Mouse (Mus musculus): ENCODE measurements around the gene Rhbdl1. TPM values are rescaled to one million over a fixed set of nuclear protein-coding genes. Genes with fewer than 3 reads are reported as not detected.
A peak's percentile ranks its signal among the peaks of the same experiment; 100 is the strongest.

The Rhbdl1 gene
- polyA plus RNA-seq, 1 experiment from 2014 or later, result 67.6 TPM

- Histone ChIP-seq H3K9ac (replicated peaks; ENCODE audit: low read depth, low read length) (peak overlapping the region; percentile 61; the same call in 1 of the 2 replicates), H3K4me1 (ENCODE audit: control insufficient read depth, insufficient read depth, low read length) (peaks cover 6% of the 10 kb centered on the region), H3K4me2 (ENCODE audit: low read depth, low read length) (peak overlapping the region; percentile 74), H3K9me3 (ENCODE audit: control insufficient read depth, low read length) (no peaks in the 10 kb centered on the region), H3K36me3 (ENCODE audit: control insufficient read depth, insufficient read depth, low read length) (no peaks in the 10 kb centered on the region), H3K27me3 (ENCODE audit: control insufficient read depth, insufficient read depth, low read length) (no peaks in the 10 kb centered on the region), H3K27ac (ENCODE audit: low read depth, low read length) (no peak overlapping the region), H3K4me3 (ENCODE audit: low read depth, low read length) (peak overlapping the region; percentile 68)
- 13% methylated on average over 7 of the region's 7 CpGs for WGBS
- ATAC-seq (ENCODE audit: low read depth), result no peak
Observed at GRCm38 (mm10) chr17:25867509-25867835, 30.4 kb upstream of the Rhbdl1 start.

- WGBS, result 94% methylated on average over 3 of the region's 3 CpGs
- no peaks in the 10 kb centered on the region for H3K27me3 ChIP-seq (ENCODE audit: control insufficient read depth, insufficient read depth, low read length)
- H3K4me3 ChIP-seq (ENCODE audit: low read depth, low read length), result no peak overlapping the region
- H3K4me2 ChIP-seq (ENCODE audit: low read depth, low read length), result no peak overlapping the region
- no peak overlapping the region for H3K27ac ChIP-seq (ENCODE audit: low read depth, low read length)
- no peaks in the 10 kb centered on the region for H3K9me3 ChIP-seq (ENCODE audit: control insufficient read depth, low read length)
- no peak overlapping the region for H3K9ac ChIP-seq (replicated peaks; ENCODE audit: low read depth, low read length)
- H3K36me3 ChIP-seq (ENCODE audit: control insufficient read depth, insufficient read depth, low read length), result no peaks in the 10 kb centered on the region
- H3K4me1 ChIP-seq (ENCODE audit: control insufficient read depth, insufficient read depth, low read length), result peaks cover 6% of the 10 kb centered on the region
- no peak for ATAC-seq (ENCODE audit: low read depth)
Observed at GRCm38 (mm10) chr17:25866172-25866571, 29.1 kb upstream of the Rhbdl1 start.

GRCm38 (mm10) chr17:25865288-25865687 is 28.2 kb upstream of the Rhbdl1 start:
- Histone ChIP-seq H3K4me3 (ENCODE audit: low read depth, low read length) (no peak overlapping the region), H3K4me1 (ENCODE audit: control insufficient read depth, insufficient read depth, low read length) (peaks cover 13% of the 10 kb centered on the region), H3K9me3 (ENCODE audit: control insufficient read depth, low read length) (no peaks in the 10 kb centered on the region), H3K9ac (replicated peaks; ENCODE audit: low read depth, low read length) (no peak overlapping the region), H3K36me3 (ENCODE audit: control insufficient read depth, insufficient read depth, low read length) (no peaks in the 10 kb centered on the region), H3K4me2 (ENCODE audit: low read depth, low read length) (no peak overlapping the region), H3K27me3 (ENCODE audit: control insufficient read depth, insufficient read depth, low read length) (no peaks in the 10 kb centered on the region), H3K27ac (ENCODE audit: low read depth, low read length) (no peak overlapping the region)
- 91% methylated on average over 11 of the region's 11 CpGs for WGBS
- no peak for ATAC-seq (ENCODE audit: low read depth)

GRCm38 (mm10) chr17:25864311-25864710 is 27.2 kb upstream of the Rhbdl1 start:
- Histone ChIP-seq H3K4me2 (ENCODE audit: low read depth, low read length) (no peak overlapping the region), H3K9ac (replicated peaks; ENCODE audit: low read depth, low read length) (no peak overlapping the region), H3K36me3 (ENCODE audit: control insufficient read depth, insufficient read depth, low read length) (no peaks in the 10 kb centered on the region), H3K9me3 (ENCODE audit: control insufficient read depth, low read length) (no peaks in the 10 kb centered on the region), H3K27ac (ENCODE audit: low read depth, low read length) (no peak overlapping the region), H3K27me3 (ENCODE audit: control insufficient read depth, insufficient read depth, low read length) (no peaks in the 10 kb centered on the region), H3K4me1 (ENCODE audit: control insufficient read depth, insufficient read depth, low read length) (peaks cover 14% of the 10 kb centered on the region), H3K4me3 (ENCODE audit: low read depth, low read length) (no peak overlapping the region)
- no peak for ATAC-seq (ENCODE audit: low read depth)
- 95% methylated on average over 14 of the region's 14 CpGs for WGBS

GRCm38 (mm10) chr17:25863681-25864080 is 26.6 kb upstream of the Rhbdl1 start:
- no peaks in the 10 kb centered on the region for H3K9me3 ChIP-seq (ENCODE audit: control insufficient read depth, low read length)
- no peak overlapping the region for H3K4me2 ChIP-seq (ENCODE audit: low read depth, low read length)
- no peak overlapping the region for H3K27ac ChIP-seq (ENCODE audit: low read depth, low read length)
- peaks cover 14% of the 10 kb centered on the region for H3K4me1 ChIP-seq (ENCODE audit: control insufficient read depth, insufficient read depth, low read length)
- H3K4me3 ChIP-seq (ENCODE audit: low read depth, low read length), result no peak overlapping the region
- WGBS, result 89% methylated on average over 6 of the region's 6 CpGs
- H3K9ac ChIP-seq (replicated peaks; ENCODE audit: low read depth, low read length), result no peak overlapping the region
- no peaks in the 10 kb centered on the region for H3K36me3 ChIP-seq (ENCODE audit: control insufficient read depth, insufficient read depth, low read length)
- H3K27me3 ChIP-seq (ENCODE audit: control insufficient read depth, insufficient read depth, low read length), result no peaks in the 10 kb centered on the region
- ATAC-seq (ENCODE audit: low read depth), result no peak

- no peaks in the 10 kb centered on the region for H3K36me3 ChIP-seq (ENCODE audit: control insufficient read depth, insufficient read depth, low read length)
- 0 out of 2 replicates have a peak, but pooled peaks have one; percentile 22 for ATAC-seq (ENCODE audit: low read depth)
- peak overlapping the region; percentile 79 for H3K9ac ChIP-seq (replicated peaks; ENCODE audit: low read depth, low read length)
- 14% methylated on average over 6 of the region's 6 CpGs for WGBS
- no peaks in the 10 kb centered on the region for H3K9me3 ChIP-seq (ENCODE audit: control insufficient read depth, low read length)
- peak overlapping the region; percentile 89 for H3K4me2 ChIP-seq (ENCODE audit: low read depth, low read length)
- peak overlapping the region; percentile 74 for H3K27ac ChIP-seq (ENCODE audit: low read depth, low read length)
- peaks cover 8% of the 10 kb centered on the region for H3K4me1 ChIP-seq (ENCODE audit: control insufficient read depth, insufficient read depth, low read length)
- H3K4me3 ChIP-seq (ENCODE audit: low read depth, low read length), result peak overlapping the region; percentile 60
- H3K27me3 ChIP-seq (ENCODE audit: control insufficient read depth, insufficient read depth, low read length), result no peaks in the 10 kb centered on the region
Observed at GRCm38 (mm10) chr17:25861704-25862612, 24.9 kb upstream of the Rhbdl1 start.

GRCm38 (mm10) chr17:25860832-25861703 is 24.0 kb upstream of the Rhbdl1 start, which contains the start of gene Wdr90:
Gene Wdr90, minus strand, starts transcription at chr17:25861501.
- ATAC-seq (ENCODE audit: low read depth), result peak; percentile 94
- Histone ChIP-seq H3K4me3 (ENCODE audit: low read depth, low read length) (peak within 1 kb of the TSS; percentile 60), H3K36me3 (ENCODE audit: control insufficient read depth, insufficient read depth, low read length) (no peaks in the 10 kb centered on the region), H3K9ac (replicated peaks; ENCODE audit: low read depth, low read length) (peak within 1 kb of the TSS; percentile 79), H3K4me1 (ENCODE audit: control insufficient read depth, insufficient read depth, low read length) (peaks cover 8% of the 10 kb centered on the region), H3K27me3 (ENCODE audit: control insufficient read depth, insufficient read depth, low read length) (no peaks in the 10 kb centered on the region), H3K9me3 (ENCODE audit: control insufficient read depth, low read length) (no peaks in the 10 kb centered on the region), H3K4me2 (ENCODE audit: low read depth, low read length) (peak within 1 kb of the TSS; percentile 89), H3K27ac (ENCODE audit: low read depth, low read length) (peak within 1 kb of the TSS; percentile 74)
- 4% methylated on average over 65 of the region's 65 CpGs for WGBS

- Histone ChIP-seq H3K4me1 (ENCODE audit: control insufficient read depth, insufficient read depth, low read length) (peaks cover 8% of the 10 kb centered on the region), H3K27ac (ENCODE audit: low read depth, low read length) (no peak overlapping the region), H3K4me2 (ENCODE audit: low read depth, low read length) (no peak overlapping the region), H3K4me3 (ENCODE audit: low read depth, low read length) (no peak overlapping the region), H3K9ac (replicated peaks; ENCODE audit: low read depth, low read length) (no peak overlapping the region), H3K27me3 (ENCODE audit: control insufficient read depth, insufficient read depth, low read length) (no peaks in the 10 kb centered on the region), H3K36me3 (ENCODE audit: control insufficient read depth, insufficient read depth, low read length) (no peaks in the 10 kb centered on the region), H3K9me3 (ENCODE audit: control insufficient read depth, low read length) (no peaks in the 10 kb centered on the region)
- WGBS, result 95% methylated on average over 6 of the region's 6 CpGs
- no peak for ATAC-seq (ENCODE audit: low read depth)
Observed at GRCm38 (mm10) chr17:25860229-25860628, 23.1 kb upstream of the Rhbdl1 start.
